Mouse (Mus musculus) thymus, adult 2 months (tissue): ENCODE data around the gene Tbxas1. TPM values are rescaled to one million over a fixed set of nuclear protein-coding genes. Genes with fewer than 3 reads are reported as not detected.

ENCODE experiments used
- DNase-seq: peaks from one replicate; pipeline ENCODE4 v3.0.0; 2021
- H3K27ac ChIP-seq: fragments of 200-500 bp; 2 replicates; pipeline ENCODE4 v1.5.1; 2012; ENCODE audit warnings: low read length, control low read depth; ENCODE audit not compliant: control insufficient read depth, insufficient read depth
- H3K27me3 ChIP-seq: fragments of 200-500 bp; 2 replicates; pipeline ENCODE4 v1.6.1; 2012; ENCODE audit warnings: mild to moderate bottlenecking, low read length, moderate library complexity, mixed read lengths; ENCODE audit not compliant: control insufficient read depth, insufficient read depth
- H3K36me3 ChIP-seq: fragments of 200-500 bp; 2 replicates; pipeline ENCODE4 v1.6.1; 2012; ENCODE audit warnings: mild to moderate bottlenecking, low read length, moderate library complexity; ENCODE audit not compliant: control insufficient read depth, insufficient read depth
- H3K4me1 ChIP-seq: fragments of 200-500 bp; replicated peaks from 2 replicates; pipeline ENCODE4 v1.6.1; 2012; ENCODE audit warnings: low read length; ENCODE audit not compliant: control insufficient read depth, insufficient read depth
- H3K4me3 ChIP-seq: fragments of 200-500 bp; 2 replicates; pipeline ENCODE4 v1.5.1; 2012; ENCODE audit warnings: mild to moderate bottlenecking, low read length, control low read depth, moderate library complexity; ENCODE audit not compliant: control insufficient read depth, insufficient read depth
- CTCF ChIP-seq: fragments of 200-500 bp; IDR thresholded peaks from 2 replicates; pipeline ENCODE4 v1.5.1; 2012; ENCODE audit warnings: mild to moderate bottlenecking, control low read depth, low read length, moderate library complexity, borderline replicate concordance; ENCODE audit not compliant: control insufficient read depth, poor library complexity, insufficient read depth; ENCODE audit errors: extremely low read depth
- POLR2A ChIP-seq: fragments of 200-500 bp; IDR thresholded peaks from 2 replicates; pipeline ENCODE4 v1.6.1; 2012; ENCODE audit warnings: mild to moderate bottlenecking, low read length, control low read depth, moderate library complexity; ENCODE audit not compliant: control insufficient read depth, poor library complexity, insufficient read depth; ENCODE audit errors: extremely low read depth
- WGBS: fragments of 180-500 bp; shearing (Covaris S2); methylation state at CpG from one replicate; pipeline ENCODE4 v1.1.7; 2018; 5-methylcytosine and 5-hydroxymethylcytosine counted together
- polyA plus RNA-seq: library from polyadenylated mRNA; depleted of rRNA; stranded (reverse); fragments of >200 nt; gene quantifications from 2 replicates; pipeline ENCODE4 v1.2.3, GENCODE M21; 2012

Tbxas1 gene
- polyA plus RNA-seq, 1 experiment, result 6.0 TPM

DNA sequence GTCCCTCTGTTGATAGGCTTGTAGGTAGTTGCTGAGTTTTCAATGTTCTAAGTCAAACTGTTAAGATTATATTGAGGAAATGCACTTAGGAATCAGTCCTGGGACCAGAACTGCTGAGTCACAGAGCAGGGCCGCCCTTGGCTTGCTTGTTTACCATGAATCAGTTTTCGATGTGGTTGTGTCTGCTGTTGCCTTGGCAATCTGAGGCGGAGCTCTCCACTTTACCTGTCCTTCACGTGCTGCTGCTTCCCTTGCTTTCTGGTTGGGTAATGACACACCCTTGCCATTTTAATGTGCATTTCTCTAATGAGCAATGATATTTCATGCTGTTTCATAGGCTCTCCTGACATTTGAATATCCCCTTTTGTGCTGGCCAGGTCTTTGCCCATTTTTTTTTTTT, 116.8 kb downstream of the Tbxas1 start:
- no peaks in the 10 kb centered on the region for H3K36me3 ChIP-seq
- H3K4me1 ChIP-seq, result no peaks in the 10 kb centered on the region
- TF ChIP-seq CTCF, result no peak
- TF ChIP-seq POLR2A, result no peak
- H3K27me3 ChIP-seq, result no peaks in the 10 kb centered on the region
- DNase-seq, result no peak
- no peak overlapping the region for H3K27ac ChIP-seq
- WGBS, result 20% methylated on average over 4 of the region's 4 CpGs
- no peak overlapping the region for H3K4me3 ChIP-seq

DNA sequence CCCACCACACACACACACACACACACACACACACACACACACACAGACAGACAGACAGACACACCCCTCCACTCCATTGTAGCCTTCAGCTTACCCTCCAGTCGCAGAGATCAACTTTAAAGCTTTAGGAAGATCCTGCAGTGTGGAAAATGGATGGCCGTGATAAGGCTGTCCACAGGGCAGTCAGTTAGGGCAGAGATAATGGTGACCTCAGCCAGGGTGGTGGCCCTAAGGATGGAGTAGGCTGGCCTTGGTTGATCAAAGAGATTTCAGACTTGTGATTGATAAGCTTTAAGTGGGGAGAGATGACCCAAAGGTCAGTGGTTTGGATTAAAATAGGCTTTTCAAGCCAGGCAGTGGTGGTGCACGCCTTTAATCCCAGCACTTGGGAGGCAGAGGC, 120.6 kb downstream of the Tbxas1 start:
- no peak overlapping the region for H3K4me3 ChIP-seq
- DNase-seq, result no peak
- H3K36me3 ChIP-seq, result no peaks in the 10 kb centered on the region
- H3K27ac ChIP-seq, result no peak overlapping the region
- TF ChIP-seq POLR2A (no peak), CTCF (no peak)
- H3K4me1 ChIP-seq, result no peaks in the 10 kb centered on the region
- H3K27me3 ChIP-seq, result no peaks in the 10 kb centered on the region
- 97% methylated on average over 3 of the region's 3 CpGs for WGBS

DNA sequence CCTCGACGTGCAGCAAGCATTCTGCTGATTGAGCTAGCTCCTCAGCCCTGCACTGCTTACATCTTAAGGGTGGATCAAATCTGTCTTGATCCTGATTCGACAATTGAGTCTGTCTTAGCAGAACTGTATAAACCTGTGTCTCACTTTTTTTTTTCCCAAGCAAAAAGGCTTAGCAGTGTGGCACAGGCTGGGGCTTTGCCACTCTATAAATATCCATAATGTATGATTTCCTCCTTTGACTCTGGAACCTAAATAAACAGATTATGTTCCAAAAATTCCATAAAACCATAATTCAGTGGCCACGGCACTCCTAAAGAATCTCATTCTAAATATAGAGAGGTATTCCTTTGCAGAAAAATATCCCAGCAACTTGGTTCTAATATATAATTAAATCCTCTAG, 122.6 kb downstream of the Tbxas1 start:
- Histone ChIP-seq H3K27me3 (no peaks in the 10 kb centered on the region), H3K4me1 (no peaks in the 10 kb centered on the region), H3K36me3 (no peaks in the 10 kb centered on the region), H3K27ac (no peak overlapping the region), H3K4me3 (no peak overlapping the region)
- TF ChIP-seq POLR2A (no peak), CTCF (no peak)
- WGBS, result 97% methylated on average over 4 of the region's 4 CpGs
- no peak for DNase-seq

DNA sequence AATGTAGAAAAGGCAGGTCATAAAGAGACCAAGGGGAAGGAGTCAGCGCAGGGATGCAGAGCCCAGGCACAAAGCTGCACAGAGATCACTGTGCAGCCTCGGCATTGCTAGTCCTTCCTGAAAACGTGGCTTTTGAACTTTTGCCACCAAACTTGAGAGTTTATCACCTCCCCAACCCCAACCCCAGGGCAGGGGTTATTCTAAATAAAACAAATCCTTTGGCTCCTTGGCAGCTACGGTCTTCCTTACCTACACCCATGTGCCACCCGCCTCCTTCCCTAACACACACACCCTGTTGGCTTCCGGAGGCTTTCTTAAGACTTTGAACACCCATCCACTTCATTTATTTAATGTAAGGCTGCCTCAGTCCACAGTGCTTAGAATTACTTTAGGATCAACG, 127.9 kb downstream of the Tbxas1 start:
- Histone ChIP-seq H3K27ac (no peak overlapping the region), H3K4me3 (no peak overlapping the region), H3K4me1 (no peaks in the 10 kb centered on the region), H3K27me3 (no peaks in the 10 kb centered on the region), H3K36me3 (no peaks in the 10 kb centered on the region)
- no peak for TF ChIP-seq CTCF
- no peak for TF ChIP-seq POLR2A
- 73% methylated on average over 7 of the region's 7 CpGs for WGBS
- DNase-seq, result no peak

DNA sequence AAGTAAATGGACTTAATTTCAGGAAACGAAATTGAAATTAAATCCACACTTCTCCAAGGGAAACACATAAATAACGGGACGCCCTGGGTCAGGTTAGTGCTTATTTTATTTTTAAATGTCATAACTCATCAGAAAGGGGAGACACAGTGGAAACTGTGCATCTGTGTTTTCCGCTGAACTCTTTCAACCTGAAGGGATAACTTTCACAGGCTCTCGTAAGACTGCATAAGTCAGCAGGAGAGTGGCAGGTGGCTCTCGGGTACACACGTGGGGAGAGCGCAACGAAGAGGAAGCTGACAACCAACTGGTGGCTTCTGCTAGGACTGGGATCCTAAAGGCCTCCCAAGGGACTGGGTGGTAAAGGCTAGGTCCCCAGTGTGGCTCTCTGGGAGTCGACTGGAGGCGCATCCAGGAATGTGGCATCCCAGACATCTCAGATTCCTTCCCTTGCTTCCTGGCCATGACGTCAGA, 128.8 kb downstream of the Tbxas1 start:
- Histone ChIP-seq H3K4me1 (no peaks in the 10 kb centered on the region), H3K36me3 (no peaks in the 10 kb centered on the region), H3K27me3 (no peaks in the 10 kb centered on the region), H3K4me3 (no peak overlapping the region), H3K27ac (no peak overlapping the region)
- 61% methylated on average over 12 of the region's 12 CpGs for whole genome bisulfite sequencing
- DNase-seq, result no peak
- TF ChIP-seq CTCF (no peak), POLR2A (no peak)

DNA sequence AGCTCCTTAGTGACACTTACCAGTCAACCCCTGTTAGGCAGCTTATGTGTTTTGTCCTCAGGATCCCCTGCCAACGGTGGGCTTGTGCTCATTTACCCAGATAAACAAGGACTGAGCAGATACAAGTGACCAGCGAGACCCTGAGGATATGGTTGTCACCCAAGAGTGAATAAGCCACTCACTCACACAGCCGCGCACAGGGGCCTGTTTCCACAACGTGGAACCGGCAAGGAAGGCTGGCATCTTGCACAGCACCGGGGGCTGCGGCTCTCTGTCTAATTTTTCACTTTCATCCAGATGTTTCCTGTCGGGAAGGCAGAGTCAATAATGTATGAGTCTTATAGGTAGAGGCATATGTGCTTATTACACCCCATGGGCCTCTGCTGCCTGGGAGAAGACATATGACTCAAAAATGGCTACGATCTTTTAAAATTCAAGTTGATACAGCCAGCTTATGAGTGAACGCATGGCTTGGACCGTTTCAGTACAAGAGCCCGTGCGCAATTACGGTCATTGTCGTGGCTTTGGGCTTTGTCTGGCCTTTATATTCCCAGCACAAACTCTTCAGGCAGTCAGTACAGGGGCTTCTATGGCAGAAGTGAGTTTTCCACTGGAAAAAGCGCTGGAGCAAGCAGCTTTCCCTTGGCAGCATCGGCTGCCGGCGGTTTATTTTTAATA, 130.2 kb downstream of the Tbxas1 start:
- no peak for DNase-seq
- no peaks in the 10 kb centered on the region for H3K4me1 ChIP-seq
- H3K4me3 ChIP-seq, result no peak overlapping the region
- WGBS, result 78% methylated on average over 20 of the region's 20 CpGs
- no peak for TF ChIP-seq CTCF
- no peak overlapping the region for H3K27ac ChIP-seq
- H3K36me3 ChIP-seq, result no peaks in the 10 kb centered on the region
- H3K27me3 ChIP-seq, result no peaks in the 10 kb centered on the region
